11 mouse cellular contexts compared by ENCODE assay signal in the genomic region with DNA sequence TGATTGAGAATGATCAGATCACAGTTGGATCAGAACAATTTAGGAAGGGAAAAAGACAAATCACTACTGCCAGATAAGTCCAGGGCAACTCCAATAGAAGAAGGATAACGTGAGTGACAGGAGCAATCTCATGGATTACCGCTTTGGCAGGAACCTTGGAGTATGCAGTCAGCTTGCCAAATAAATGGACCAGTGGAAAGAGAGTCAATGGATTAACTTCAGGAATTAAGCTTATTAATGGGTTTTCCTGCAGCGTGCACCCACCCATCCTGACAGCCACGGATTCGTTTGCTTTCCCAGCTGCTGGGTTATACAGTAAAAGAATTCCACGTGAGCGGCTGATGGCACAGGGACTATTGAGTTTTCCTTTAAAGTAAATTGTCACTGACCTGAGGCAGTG.
DNase-seq lines count a peak whose midpoint lies in the region.
"Had no signal": no experiment of that assay in that cellular context is flagged by ENCODE, and none has a peak within 500 bp of the region (broad histone marks: within the 10 kb centered on the region; RNA-seq: fewer than 3 reads in every experiment).

No protein-coding gene starts in this region.

- intact Hi-C loops in gastrocnemius, postnatal 14 days (cut with DNase I; ENCODE audit: low total_unique reads) = no loop called here

- peak; percentile 59 to 71 for DNase-seq in cerebellum, postnatal 10 days
- no peak for DNase-seq in cerebellum, adult 9-10 months
- peak; percentile 5 for DNase-seq in gastrocnemius, postnatal 25 days
- no peak for DNase-seq in gastrocnemius, postnatal 14 days
- DNase-seq in layer of hippocampus, postnatal 10 days (ENCODE audit: low spot score in 2 of 2) = peak; percentile 13 to 29
- DNase-seq in layer of hippocampus, postnatal 25 days (ENCODE audit: extremely low spot score in 1 of 2, low spot score in 1 of 2) = no peak
- peak; percentile 26 to 61 for DNase-seq in heart, adult 9 months (ENCODE audit: low spot score in 2 of 2)
- no peak for DNase-seq in adrenal gland, adult 18-20 months (ENCODE audit: low spot score in 2 of 2)
- DNase-seq: adrenal gland, adult 2 months; lung, adult 2 months; spleen, adult 18-20 months had no signal

Comparison
In these comparisons a context has a peak if more than half of its experiments do, and no peak if none do; other contexts are left out.
1. DNase-seq: peak in cerebellum, postnatal 10 days (2 of 2), gastrocnemius, postnatal 25 days (single experiment), layer of hippocampus, postnatal 10 days (2 of 2) and heart, adult 9 months (2 of 2); none in cerebellum, adult 9-10 months (single experiment), gastrocnemius, postnatal 14 days (single experiment), layer of hippocampus, postnatal 25 days (0 of 2) and adrenal gland, adult 18-20 months (0 of 2).